Mouse (Mus musculus) liver, embryonic 16.5 days (tissue): ENCODE measurements at regions not wholly inside any gene's neighbourhood (a gene's known extent, or its start where the extent isn't known, plus 50 kb on each side); places are given as distances from the start of the nearest gene placed in this dataset.

ENCODE experiments used
- ATAC-seq: fragments of 200-750 bp; cut with Nextera tagmentation; 2 replicates; pipeline ENCODE4 v1.8.0; 2017; ENCODE audit warnings: low read depth, mild to moderate bottlenecking, moderate number of reproducible peaks, moderate library complexity
- H3K27ac ChIP-seq: fragments of 300-500 bp; sonication (generic); 2 replicates; pipeline ENCODE4 v1.5.1; 2014; ENCODE audit warnings: mild to moderate bottlenecking, low read length
- H3K27me3 ChIP-seq: fragments of 300-500 bp; sonication (generic); 2 replicates; pipeline ENCODE4 v1.6.1; 2014; ENCODE audit warnings: low read depth, low read length, mixed read lengths; ENCODE audit not compliant: control insufficient read depth, insufficient read depth
- H3K36me3 ChIP-seq: fragments of 300-500 bp; sonication (generic); 2 replicates; pipeline ENCODE4 v1.6.1; 2014; ENCODE audit warnings: mild to moderate bottlenecking; ENCODE audit not compliant: control insufficient read depth, insufficient read depth
- H3K4me1 ChIP-seq: fragments of 300-500 bp; sonication (generic); 2 replicates; pipeline ENCODE4 v1.6.1; 2014; ENCODE audit warnings: low read depth, low read length, mixed read lengths; ENCODE audit not compliant: control insufficient read depth
- H3K4me2 ChIP-seq: fragments of 300-500 bp; sonication (generic); 2 replicates; pipeline ENCODE4 v1.6.1; 2014; ENCODE audit warnings: low read depth, low read length, mixed read lengths
- H3K4me3 ChIP-seq: fragments of 300-500 bp; sonication (generic); 2 replicates; pipeline ENCODE4 v1.5.1; 2014; ENCODE audit warnings: low read depth, mild to moderate bottlenecking, low read length
- H3K9ac ChIP-seq: fragments of 300-500 bp; sonication (generic); 2 replicates; pipeline ENCODE4 v1.6.1; 2014; ENCODE audit warnings: low read depth, low read length
- H3K9me3 ChIP-seq: fragments of 300-500 bp; sonication (generic); replicated peaks from 2 replicates; pipeline ENCODE4 v1.6.1; 2016; ENCODE audit warnings: low read length; ENCODE audit not compliant: control insufficient read depth
- WGBS: fragments of 180-500 bp; shearing (Covaris S2); extraction: QIAGEN DNeasy Blood & Tissue Kit; methylation state at CpG from one replicate; pipeline ENCODE4 v1.1.7; 2014; ENCODE audit not compliant: insufficient replicate concordance; 5-methylcytosine and 5-hydroxymethylcytosine counted together

DNA sequence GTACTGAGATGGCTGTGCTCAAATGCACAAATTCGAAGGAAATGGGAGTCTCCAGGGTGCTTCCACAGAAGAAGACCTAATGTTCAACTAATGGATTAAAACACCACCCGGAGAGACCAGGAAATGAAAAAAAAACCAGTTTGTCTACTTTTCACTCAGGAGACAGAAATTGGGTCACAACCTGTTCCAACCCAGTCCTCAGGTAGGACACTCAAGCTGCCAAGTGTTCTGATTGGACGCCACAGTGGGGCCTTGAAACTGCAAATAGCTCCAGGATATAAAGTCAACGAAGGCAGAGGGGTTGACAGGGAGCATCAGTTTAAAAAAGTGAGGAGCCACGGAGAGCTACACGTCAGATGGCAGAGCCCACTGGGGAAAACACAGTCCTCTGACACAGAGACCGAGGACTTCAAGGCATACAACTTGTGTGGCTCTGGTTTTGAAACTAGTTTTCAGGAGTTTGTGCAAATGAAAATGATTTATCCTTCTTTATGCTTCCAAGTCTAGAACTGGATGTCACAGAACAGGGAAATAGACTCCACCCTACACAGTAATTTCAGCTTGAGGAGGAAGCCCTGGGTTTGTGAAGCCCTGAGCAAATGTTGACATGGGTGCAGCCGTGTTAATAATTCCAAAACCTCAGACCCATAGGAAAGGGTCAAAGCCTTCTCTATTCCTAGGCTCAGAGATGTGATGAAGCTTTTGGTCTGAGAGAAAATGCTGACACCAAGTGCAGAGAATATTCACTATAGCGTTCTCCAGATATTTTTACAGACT is 220.8 kb upstream of the Pik3r1 start:
- Histone ChIP-seq H3K27ac (no peak overlapping the region), H3K27me3 (no peaks in the 10 kb centered on the region), H3K9me3 (no peaks in the 10 kb centered on the region), H3K4me1 (no peaks in the 10 kb centered on the region), H3K4me3 (no peak overlapping the region), H3K4me2 (no peak overlapping the region), H3K9ac (no peak overlapping the region), H3K36me3 (no peaks in the 10 kb centered on the region)
- 59% methylated on average over 9 of the region's 9 CpGs for WGBS
- ATAC-seq, result no peak

DNA sequence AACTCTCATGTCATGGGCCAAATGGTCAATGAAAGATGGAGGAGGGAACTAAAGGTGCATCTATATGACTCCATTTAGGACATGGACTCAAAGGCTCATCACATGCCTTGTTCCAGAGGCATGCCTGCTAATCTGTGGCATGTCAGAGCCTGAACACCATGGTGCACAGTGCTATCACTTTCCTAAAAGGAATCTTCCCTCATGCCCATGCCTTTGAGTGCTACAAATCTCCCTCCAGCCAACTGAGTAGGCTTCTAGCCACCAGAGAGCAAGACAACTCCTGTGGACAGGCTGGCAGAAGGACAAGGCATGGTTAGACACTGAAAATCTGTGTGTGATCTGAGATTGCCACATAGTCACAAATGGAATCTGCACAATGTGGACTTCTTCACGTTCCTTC is 223.7 kb upstream of the Pik3r1 start:
- no peak overlapping the region for H3K4me3 ChIP-seq
- H3K4me1 ChIP-seq, result no peaks in the 10 kb centered on the region
- no peak overlapping the region for H3K27ac ChIP-seq
- H3K9ac ChIP-seq, result no peak overlapping the region
- 54% methylated on average over 1 of the region's 1 CpGs for WGBS
- H3K9me3 ChIP-seq, result no peaks in the 10 kb centered on the region
- no peak overlapping the region for H3K4me2 ChIP-seq
- no peaks in the 10 kb centered on the region for H3K36me3 ChIP-seq
- no peaks in the 10 kb centered on the region for H3K27me3 ChIP-seq
- ATAC-seq, result no peak

DNA sequence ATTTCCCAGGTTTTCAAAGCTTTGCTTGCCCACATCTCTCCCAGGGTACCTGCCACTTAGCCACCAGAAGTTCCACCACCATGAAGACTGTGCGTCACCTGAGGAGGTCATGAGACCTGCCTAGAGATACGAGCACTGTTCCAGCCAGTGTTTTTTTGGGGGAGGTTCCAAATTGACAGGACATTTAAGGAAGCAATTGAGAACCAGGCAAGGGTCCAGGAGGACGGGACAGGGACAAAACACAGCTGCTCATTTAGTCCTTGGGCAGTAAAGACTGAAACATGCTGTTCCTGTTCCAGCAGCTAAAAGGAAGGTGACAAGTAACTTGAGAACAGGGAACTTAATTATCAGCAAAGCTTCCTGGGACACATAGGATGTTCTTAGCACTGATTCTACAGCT is 226.8 kb upstream of the Pik3r1 start:
- Histone ChIP-seq H3K27ac (no peak overlapping the region), H3K9me3 (no peaks in the 10 kb centered on the region), H3K4me1 (no peaks in the 10 kb centered on the region), H3K9ac (no peak overlapping the region), H3K27me3 (no peaks in the 10 kb centered on the region), H3K4me3 (no peak overlapping the region), H3K36me3 (no peaks in the 10 kb centered on the region), H3K4me2 (no peak overlapping the region)
- ATAC-seq, result no peak
- WGBS, result 63% methylated on average over 3 of the region's 3 CpGs

DNA sequence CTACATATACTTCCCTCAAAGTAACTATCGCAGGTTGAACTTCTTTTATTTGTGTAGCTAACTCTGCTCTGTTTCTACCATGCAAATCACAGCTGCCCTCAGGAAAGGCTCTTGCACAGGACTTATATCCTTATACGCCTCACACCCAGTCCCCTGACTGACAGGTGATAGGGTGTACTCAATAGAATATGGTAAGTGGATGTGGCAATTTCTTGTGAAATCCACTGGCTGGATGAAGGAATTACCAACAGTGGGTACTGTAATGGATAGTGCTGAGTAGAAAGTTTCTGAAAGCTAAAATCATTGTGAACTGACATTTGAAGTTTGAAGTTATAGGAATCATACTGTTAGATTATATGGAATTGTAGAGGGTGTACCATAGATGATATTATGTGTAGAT is 227.5 kb upstream of the Pik3r1 start:
- ATAC-seq, result no peak
- Histone ChIP-seq H3K4me1 (no peaks in the 10 kb centered on the region), H3K27me3 (no peaks in the 10 kb centered on the region), H3K27ac (no peak overlapping the region), H3K4me3 (no peak overlapping the region), H3K9me3 (no peaks in the 10 kb centered on the region), H3K9ac (no peak overlapping the region), H3K4me2 (no peak overlapping the region), H3K36me3 (no peaks in the 10 kb centered on the region)
- WGBS, result 57% methylated on average over 2 of the region's 2 CpGs

DNA sequence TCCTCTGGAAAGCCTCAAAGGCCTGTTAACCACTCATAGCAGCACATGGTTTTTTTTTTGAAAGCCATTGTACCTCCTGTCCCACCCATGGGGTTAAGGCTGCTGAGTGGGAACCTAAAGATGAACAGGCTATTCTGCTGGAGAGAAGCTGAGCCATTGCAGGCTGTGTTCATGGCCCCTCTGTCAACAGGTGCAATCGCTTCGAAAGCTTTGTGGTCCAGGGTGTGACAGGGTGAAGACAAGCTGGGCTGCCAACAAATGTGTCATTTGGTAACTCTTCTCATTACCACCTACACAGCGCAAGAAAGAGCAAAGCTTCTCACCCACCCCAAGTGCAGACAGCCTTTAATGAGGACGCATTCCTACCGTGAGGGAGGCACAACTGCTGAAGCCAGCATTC is 228.1 kb upstream of the Pik3r1 start:
- Histone ChIP-seq H3K9me3 (no peaks in the 10 kb centered on the region), H3K36me3 (no peaks in the 10 kb centered on the region), H3K4me3 (no peak overlapping the region), H3K9ac (no peak overlapping the region), H3K4me2 (no peak overlapping the region), H3K27me3 (no peaks in the 10 kb centered on the region), H3K27ac (no peak overlapping the region), H3K4me1 (no peaks in the 10 kb centered on the region)
- no peak for ATAC-seq
- WGBS, result 61% methylated on average over 5 of the region's 5 CpGs

DNA sequence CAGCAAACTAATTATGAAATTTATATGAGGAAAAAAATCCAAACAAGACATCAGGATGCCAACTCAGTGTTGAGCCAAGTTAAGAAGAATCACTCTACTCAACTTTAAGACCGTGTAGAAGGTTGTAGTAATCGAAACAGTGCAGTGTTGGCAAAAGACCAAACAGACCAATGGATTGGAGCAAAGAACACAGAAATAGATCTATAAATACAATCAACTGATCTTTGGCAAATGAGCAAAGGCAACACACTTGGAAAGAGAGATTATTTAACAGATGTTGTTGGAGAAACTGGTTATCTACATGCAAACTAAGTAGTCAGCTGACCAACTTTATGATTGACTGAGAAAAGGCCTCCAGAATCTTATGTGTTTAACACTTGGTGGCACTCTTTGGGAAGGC is 229.4 kb upstream of the Pik3r1 start:
- Histone ChIP-seq H3K4me3 (no peak overlapping the region), H3K4me2 (no peak overlapping the region), H3K4me1 (no peaks in the 10 kb centered on the region), H3K9ac (no peak overlapping the region), H3K27me3 (no peaks in the 10 kb centered on the region), H3K9me3 (no peaks in the 10 kb centered on the region), H3K36me3 (no peaks in the 10 kb centered on the region), H3K27ac (no peak overlapping the region)
- ATAC-seq, result no peak
- WGBS, result 61% methylated on average over 2 of the region's 2 CpGs

DNA sequence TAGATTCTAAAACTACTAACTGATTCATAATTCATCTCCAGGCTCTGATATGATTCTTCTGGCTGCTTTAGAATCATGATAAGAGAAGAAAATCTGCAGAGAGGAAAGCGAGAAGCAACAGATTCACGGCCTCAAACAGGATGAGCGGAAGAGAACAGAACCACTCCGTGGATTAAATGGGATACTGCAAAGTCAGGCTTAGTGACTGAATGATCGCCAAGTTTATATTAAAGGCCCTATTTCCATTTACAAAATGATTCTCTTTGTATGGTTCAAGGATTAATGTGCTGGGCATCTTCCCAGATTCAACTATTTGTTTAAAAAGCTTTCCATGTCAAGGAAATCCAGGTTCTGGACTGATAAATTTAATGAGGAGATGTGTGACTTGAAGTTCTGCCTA is 238.5 kb upstream of the Pik3r1 start:
- H3K4me3 ChIP-seq, result no peak overlapping the region

DNA sequence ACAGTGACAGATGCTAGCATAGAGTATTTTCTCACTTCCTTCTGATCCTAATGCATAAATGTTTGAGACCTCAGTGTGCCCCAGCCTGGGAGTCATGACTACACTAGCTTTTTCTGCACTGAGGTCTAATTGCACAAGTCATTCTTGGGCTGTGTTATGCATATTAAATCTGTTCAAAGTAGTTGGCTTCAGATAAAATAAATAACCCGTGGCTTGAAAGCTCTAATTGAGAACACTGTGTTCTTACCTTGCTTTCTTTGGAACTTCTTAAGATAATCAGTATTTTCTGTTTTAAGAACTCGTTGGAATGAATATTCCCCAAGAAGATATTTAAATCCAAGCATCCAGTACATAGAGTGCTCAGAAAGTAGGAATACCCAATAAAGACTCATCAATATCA is 243.9 kb upstream of the Pik3r1 start:
- no peak overlapping the region for H3K9ac ChIP-seq
- no peaks in the 10 kb centered on the region for H3K27me3 ChIP-seq
- no peaks in the 10 kb centered on the region for H3K36me3 ChIP-seq
- H3K4me1 ChIP-seq, result no peaks in the 10 kb centered on the region
- no peaks in the 10 kb centered on the region for H3K9me3 ChIP-seq
- H3K4me3 ChIP-seq, result no peak overlapping the region
- no peak overlapping the region for H3K27ac ChIP-seq
- no peak overlapping the region for H3K4me2 ChIP-seq
- 39% methylated on average over 2 of the region's 2 CpGs for WGBS
- no peak for ATAC-seq

More for the DNA sequence above, 238.5 kb upstream of the Pik3r1 start:
- H3K9ac ChIP-seq, result no peak overlapping the region
- no peaks in the 10 kb centered on the region for H3K9me3 ChIP-seq
- H3K4me1 ChIP-seq, result no peaks in the 10 kb centered on the region
- H3K4me2 ChIP-seq, result no peak overlapping the region
- H3K27me3 ChIP-seq, result no peaks in the 10 kb centered on the region
- 69% methylated on average over 5 of the region's 5 CpGs for WGBS
- no peak for ATAC-seq
- no peaks in the 10 kb centered on the region for H3K36me3 ChIP-seq
- H3K27ac ChIP-seq, result no peak overlapping the region

DNA sequence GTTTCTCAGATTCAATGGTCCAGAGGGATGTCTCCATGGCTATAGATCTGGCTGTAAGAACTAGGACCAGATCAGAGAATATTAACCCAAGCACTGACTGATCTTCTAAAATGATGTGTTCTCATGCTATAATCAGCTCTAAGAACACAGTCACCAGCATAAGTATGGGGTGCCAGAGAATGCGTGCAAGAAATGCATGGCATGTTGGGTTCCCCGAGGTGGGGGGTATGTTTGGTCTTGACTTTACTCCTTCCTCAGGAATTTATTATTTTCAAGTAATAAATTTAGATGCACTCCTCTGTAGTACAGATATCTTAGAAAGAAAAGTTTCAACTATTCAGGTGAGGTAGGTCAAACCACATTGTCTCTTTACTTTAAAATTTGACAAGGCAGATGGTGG is 246.5 kb upstream of the Pik3r1 start:
- ATAC-seq, result no peak
- H3K9ac ChIP-seq, result no peak overlapping the region
- H3K4me2 ChIP-seq, result no peak overlapping the region
- H3K36me3 ChIP-seq, result no peaks in the 10 kb centered on the region
- H3K4me3 ChIP-seq, result no peak overlapping the region
- no peaks in the 10 kb centered on the region for H3K4me1 ChIP-seq
- H3K27ac ChIP-seq, result no peak overlapping the region
- no peaks in the 10 kb centered on the region for H3K27me3 ChIP-seq
- H3K9me3 ChIP-seq, result no peaks in the 10 kb centered on the region
- WGBS, result 73% methylated on average over 2 of the region's 2 CpGs
